Mouse (Mus musculus): ENCODE results near the gene Arhgef3.

The Arhgef3 gene

DNA sequence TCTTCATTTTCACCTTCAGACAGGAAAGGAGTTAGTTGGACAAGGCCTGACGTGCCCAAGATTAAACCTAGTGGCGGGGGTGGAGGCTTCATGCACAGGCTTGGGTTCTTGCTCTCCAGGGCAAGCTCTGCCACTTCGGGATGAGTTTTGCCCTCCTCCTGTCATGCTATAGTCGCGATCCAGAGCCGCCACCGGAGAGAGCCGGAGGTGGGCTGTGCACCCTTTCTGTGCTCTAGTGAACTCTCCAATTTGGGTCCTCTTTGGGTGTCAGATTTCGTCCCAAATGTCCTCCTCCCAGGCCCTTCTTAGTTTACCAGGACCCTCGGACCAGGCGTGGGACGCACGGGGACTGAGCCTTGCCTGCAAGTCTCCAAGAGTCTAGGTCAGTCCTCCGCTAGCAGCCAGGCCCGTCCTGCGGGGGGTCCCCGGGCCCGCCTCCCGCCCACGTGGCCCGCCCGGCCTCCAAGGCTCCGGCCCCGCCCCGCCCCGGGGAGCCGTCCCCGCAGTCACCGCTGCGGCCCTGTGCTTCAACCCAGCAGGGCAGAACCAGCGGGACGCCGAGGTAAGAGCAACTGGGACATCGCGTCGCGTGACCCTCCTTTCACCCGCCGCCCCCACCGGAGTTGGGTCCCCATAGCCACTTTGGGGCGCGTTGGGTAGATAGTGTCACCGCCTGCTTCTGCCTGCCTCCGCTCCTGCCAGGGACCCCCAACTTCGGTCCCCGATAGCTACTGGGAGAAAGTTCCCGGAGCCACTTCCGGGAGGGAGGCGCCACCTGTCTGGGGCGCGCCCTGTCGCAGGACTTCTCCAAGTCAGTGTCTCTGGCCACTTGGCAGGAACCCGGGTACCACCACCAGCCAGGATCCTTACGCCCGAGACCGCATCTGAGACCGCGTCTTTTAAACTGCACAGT, at the start of gene Arhgef3:
TSS of gene Arhgef3 (plus strand) at position 538 of the 913 bp plus-strand sequence.
- peak; percentile 60 for DNase-seq (ENCODE audit: low spot score)

DNA sequence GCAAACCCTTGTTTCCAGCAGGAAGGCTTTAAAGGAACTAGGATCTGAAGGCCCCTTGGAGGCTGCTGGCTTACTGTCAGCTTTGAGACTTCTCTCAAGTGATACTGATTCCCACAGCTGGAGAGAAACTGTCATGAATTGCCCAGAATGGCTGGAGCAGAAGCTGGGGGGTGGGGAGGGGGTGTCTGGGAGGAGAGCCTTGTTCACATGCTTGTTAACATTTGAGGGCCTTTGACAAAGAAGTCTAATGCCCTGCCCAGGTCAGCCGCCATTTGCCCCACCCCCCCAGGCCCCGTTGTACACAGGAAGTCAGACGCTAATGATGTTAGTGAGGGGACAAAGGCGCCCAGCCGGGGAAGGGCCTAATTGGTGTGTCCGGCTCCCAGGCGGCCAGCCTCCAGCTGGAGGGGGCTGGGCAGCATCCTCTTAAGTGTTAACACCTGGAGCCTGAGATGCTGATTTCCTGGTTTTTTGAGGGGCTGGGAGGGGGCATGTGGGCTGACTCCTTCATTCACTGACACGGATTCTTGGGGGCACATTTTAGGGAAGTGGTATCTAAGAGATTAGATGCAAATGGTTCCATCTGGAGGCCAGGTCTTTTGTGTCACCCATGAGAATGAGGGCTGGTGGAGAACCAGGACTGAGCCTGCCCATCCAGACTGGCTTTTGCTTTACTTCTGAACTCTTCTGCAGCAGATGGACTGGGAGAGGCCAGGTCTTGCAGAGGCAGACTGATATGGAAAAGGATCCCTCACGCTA, 48.3 kb upstream of the Arhgef3 start:
- peak; percentile 66 for DNase-seq (ENCODE audit: low spot score)

DNA sequence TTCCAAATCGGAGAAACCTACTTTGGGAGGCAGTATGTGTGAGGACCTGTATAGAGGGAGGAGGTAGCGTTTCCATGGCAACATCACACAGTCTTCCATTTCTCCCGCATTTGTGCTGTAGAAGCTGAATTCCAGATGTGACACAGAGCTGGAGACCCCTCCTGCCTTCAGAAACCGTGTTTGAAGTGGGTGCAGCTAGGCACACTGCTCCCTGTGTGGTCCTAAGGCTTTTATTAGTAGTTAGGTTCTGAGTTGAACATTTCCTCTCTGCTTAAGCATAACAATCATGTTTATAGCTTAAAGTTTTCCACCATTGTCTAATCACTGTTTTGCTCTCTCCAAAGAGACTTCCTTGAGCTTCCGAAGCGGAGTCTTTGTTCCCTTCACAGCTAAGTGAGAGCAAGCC, 46.8 kb upstream of the Arhgef3 start:
- DNase-seq (ENCODE audit: low spot score): no peak

DNA sequence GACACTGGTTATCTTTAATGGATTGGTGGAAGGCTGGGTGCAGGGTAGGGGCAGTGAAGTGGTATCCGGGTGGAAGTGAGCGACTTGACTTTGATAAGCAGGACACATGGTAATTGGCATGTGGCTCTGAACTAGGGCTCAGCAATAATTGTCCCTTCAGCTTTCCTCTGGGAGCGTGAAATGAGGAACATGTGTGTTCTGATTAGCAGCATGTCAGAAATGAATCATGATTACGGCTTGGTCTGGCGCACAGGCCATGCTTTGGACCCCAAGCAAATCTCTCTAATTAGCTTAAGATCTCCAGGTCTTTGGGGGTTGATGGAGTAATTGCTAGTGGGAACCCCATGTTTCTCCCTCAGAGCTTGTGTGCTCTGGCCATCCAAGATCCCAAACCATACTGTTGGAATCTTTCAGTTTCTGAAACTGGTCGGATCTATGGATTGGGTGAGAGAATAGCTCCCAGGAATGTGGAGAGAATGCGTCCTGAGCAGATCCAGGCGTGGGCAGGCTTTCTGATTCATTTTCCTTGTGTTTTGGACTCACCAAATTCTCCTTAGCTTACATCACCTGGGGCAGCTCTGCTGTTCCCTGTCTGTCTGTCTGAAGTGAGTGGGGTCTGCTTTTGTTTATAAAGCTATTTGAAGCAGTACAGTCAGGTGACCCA, 45.1 kb upstream of the Arhgef3 start:
- DNase-seq (ENCODE audit: low spot score): peak; percentile 70

DNA sequence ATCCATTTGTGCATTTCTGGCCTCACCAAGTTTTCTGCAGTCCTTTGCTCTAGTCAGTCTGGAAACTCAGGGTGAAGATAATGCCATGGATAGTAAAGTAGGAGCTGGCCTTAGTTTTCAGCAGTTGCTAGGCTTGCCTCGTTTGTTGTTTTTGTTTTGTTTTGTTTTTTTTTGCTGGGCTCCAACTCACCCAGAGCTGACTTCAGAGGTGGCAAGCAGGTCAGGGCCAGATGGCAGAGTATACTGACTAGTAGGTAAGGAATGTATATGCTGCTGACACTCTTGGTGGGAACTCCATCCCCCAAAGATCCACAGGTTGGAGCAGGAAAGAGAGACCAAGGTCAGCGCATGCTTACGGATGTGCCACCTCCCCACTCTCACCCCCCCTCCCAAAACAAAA, 44.6 kb upstream of the Arhgef3 start:
- peak; percentile 55 for DNase-seq (ENCODE audit: low spot score)

DNA sequence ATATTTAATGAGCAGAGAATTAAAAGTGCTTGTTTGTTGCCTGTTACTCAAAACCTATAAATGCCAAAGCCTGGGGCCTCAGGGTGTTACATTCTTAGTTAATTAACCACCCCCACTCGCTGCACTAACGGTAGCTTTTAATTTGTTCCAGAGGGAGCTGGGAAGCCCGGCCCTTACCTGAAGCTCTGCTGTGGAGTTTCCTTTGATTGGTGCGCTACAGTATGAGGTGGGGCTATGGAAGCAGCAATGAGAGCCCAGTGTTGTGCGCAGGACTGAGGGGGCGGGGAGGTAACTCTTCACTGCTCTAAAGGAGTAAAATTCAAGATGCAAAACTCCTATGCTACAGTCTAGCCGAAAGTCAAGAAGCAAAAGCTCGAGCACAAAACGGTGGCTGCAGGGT, 43.9 kb upstream of the Arhgef3 start:
- no peak for DNase-seq (ENCODE audit: low spot score)

DNA sequence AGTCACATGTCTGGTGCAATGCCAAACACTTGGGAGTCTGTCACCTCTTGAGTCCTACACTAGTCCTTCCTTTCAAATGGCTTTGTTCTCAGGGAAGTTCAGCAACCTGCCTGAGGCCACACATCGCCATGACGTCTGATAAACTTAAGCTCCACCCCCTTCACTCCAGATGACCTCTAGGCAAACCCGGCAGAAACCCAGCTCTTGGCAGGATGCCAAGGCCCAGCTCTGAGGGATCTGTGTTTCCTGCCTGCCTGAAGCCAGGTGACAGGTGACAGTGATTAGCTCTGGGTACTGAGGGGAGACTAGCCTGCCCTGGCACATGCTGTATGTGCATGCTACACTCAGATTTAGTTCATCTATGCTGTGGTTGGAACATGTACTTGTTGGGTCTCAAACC, 42.7 kb upstream of the Arhgef3 start:
- no peak for DNase-seq (ENCODE audit: low spot score)

DNA sequence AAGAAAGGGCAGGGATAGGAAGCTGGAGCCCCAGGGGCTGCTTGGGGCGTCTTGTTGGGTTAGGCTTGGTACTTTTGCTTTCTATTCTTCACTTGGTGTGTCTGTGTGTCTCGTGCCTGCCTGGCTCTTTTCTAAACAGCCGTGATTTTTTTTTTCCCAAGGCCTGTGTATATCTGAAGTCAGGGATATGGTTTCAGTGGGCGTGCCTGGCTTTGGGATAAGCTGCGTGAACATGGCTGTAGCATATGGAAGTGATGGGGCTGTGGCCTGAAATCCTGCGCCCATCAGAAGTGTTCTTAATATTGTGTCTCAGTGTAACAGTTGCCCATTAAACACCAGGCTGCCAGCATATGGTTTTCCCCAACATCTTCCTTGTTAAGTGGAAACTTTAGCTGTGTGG, 39.6 kb upstream of the Arhgef3 start:
- DNase-seq (ENCODE audit: low spot score): no peak

DNA sequence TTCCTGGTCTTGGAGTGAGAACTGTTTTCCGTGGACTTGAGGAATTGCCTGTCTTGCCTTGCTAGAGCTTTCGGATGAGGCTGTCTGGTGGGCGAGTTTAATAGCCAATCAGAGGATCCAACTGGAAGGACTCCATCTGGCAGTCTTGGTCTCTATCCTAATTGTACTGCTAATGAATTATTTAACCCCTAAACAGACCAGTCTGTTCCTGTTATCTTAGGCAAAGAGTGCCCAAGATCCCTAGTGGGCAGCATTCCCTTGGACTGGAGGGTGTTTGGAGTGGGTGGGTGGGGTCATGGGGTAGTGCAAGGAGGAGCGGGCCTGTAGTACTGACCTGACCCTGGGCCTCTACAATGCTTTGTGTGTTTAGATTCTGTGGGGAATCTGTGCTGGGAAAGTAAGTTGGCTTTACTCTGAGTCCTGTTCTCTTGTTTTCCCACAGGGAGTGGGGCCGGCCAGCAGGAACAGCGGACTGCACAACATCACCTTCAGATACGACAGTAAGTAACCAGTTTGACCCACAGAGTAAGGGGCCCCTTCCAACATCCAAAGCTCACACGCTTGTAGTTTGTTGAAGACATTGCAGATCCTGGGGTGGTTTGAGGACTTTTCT, 38.7 kb upstream of the Arhgef3 start:
- DNase-seq (ENCODE audit: low spot score): no peak

DNA sequence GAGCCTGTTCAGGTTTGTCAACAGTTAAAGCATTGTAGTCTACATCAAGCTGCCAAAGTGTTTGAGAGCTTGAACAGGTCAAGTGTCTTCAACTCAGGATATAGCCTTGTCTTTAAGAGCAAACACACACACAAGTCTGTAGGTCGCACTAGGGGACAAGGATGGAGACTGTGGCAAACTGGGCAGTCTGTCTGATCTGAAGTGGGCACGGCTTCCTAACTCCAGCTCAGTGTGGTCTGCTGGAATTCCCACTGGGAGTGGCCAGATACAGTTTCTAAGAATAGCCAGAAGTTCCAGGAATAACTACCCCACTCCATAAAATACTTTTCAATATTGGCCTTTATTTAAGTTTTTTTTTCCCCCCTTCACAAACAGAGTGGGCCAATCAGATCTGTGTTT, 38.2 kb upstream of the Arhgef3 start:
- no peak for DNase-seq (ENCODE audit: low spot score)

DNA sequence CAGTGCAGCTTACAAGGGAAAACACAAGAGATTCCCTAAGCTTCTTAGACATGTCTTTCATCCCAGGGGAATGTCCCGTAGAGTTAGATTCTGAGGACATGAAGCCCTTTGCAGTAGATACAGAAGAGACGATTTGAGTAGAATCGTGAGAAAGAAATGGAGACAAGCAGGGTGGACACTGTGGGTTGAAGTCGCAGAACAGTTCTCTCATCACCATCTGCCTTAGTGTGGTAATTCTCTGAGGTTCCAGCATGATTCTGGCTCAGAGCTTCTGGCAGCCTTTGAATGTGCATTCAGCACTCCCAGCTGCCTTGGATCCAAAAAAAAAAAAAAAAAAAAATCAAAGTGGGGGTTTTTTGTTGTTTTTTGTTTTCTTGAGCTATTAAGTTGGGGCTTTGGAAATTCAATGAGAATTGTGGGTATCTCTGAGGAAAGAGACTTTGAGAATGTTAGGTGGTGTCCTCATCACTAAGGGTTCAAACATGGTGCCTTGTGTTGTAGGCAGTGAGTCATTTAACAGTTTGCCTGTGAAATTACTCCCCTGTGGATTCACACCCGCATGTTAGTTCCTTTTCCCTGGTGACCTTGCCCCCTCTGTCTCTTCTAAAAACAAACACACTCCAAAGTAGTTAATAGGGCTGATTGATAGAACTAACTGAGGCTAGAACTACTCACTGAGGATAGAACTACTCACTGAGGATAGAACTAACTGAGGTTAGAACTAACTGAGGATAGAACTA, 33.0 kb upstream of the Arhgef3 start:
- DNase-seq (ENCODE audit: low spot score): no peak

DNA sequence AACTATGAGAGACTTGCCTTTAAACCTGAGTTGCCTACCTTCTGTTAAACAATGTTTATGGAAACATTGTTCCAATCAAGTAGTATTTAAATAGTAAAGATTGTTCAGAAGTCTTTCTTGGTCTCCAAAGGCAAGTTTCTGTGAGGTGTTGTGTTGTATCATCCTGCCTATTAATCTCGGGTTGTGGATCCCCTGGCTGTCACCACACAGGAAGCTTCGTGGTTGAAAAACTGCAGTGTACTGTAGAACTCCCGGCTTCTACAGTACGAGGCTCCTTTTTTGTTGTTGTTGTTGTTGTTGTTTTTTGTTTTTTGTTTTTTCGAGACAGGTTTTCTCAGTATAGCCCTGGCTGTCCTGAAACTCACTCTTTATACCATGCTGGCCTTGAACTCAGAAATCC, 29.2 kb upstream of the Arhgef3 start:
- DNase-seq (ENCODE audit: low spot score): no peak

DNA sequence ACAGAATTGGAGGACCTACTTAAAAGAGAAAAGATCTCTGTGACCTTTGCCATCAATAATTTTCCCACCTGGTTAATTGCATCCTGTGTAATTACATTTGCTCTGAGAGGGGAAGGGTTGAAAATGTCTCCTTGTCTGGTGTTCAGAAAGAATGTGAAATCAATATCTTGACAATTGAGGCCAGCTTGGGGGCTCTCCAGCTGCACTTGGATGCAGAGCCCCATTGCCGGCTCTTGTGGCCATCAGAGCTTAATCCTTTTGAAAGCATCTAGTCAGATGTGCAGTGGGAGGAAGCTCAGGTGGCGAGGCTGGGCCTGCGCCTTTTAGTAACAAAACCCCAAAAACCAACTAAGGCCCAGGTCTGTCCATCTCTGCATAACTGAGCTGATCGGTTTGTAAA, 28.7 kb upstream of the Arhgef3 start:
- DNase-seq (ENCODE audit: low spot score): no peak

DNA sequence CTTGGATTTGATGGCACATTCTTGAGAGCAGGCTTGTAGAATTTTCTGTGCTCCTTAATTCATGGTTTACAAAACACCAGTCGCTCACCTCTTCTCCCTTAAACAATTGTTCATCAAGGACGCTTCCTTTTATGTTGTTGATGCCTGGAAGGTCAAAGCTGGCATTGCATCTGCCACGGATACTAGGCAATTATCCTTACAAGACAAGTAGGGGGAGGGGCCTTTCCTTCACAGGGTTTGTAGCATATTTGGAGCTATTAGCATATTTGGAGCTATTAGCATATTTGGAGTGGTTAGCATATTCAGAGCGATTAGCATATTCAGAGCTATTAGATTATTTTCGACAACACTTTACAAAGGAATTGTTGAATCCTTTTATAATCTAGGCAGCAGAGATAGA, 20.5 kb upstream of the Arhgef3 start:
- no peak for DNase-seq (ENCODE audit: low spot score)

DNA sequence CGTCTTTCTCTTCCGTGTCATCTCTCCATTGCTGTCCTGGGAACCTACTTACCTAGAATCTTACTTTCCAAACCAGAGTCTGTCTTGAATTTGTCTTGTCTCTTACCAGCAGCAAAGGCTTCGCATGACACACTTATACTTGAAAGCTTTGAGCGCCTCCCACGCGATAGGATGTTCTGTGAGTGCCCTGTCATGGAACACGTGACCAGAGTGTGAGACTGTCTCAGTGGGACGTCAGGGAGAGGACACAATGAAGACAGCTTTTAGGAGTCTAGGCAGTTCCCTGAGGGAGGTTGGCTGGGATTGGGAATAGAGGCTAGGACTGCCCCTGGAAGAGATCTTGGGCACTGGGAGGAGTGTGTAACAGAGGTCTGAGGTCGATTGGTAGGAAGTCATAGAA, 18.6 kb upstream of the Arhgef3 start:
- no peak for DNase-seq (ENCODE audit: low spot score)

DNA sequence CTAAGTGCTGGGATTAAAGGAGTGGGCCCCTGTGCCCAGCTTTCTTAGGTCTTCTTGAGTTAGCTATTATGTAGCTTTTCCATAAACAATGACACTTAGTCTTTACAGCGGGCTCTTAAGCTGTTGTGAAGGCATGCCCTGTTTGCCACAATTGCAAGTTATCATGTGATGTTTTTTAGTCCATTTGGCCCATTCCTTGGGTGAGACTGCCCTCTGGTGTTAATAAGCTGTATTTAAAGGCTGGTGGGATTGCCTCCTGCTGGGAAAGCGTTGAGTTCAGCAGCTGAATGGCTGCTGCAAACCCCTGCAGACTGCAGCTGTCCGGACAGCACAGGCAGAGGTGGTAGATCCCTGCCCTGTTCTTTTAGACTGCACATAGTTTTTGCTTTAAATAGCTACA, 17.9 kb upstream of the Arhgef3 start:
- DNase-seq (ENCODE audit: low spot score): peak; percentile 87

DNA sequence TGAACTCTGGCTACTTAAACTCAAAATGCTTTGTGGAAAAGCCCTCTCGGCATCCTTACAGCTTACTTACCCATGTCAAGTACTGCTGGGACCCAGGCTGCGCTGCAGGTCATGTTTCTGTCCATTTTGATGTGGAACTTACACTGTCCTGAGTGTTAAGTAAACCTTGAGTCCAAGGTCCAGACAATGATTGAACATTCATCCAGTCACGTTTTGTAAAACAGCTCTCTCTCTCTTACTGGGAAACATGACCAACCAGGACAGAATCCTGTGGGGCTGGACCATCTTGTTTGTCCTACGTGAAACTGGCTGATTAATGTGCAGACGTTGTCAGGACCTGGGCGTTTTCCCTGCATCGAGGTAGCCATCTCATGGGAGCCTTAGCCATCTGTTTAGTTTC, 13.0 kb upstream of the Arhgef3 start:
- peak; percentile 51 for DNase-seq (ENCODE audit: low spot score)

DNA sequence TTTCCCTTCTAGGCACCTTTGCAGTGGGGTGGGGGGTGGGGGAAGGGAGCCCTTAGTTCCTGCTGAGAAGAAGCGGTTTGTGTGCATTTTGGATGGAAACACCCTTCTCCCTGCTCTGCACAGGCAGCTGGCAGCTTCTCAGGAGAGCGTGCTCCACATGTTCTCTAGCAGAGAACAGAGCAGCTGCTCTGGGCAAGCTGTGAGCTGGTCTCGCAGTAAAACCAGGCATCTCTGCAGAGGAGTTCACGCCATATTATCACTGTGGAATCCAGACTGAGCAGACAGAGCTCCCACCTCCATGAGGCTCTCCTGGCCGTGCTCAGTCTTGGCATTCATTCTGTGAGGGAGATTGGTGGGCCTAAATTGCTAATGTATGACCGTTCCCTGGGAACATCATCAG, 12.0 kb upstream of the Arhgef3 start:
- no peak for DNase-seq (ENCODE audit: low spot score)

DNA sequence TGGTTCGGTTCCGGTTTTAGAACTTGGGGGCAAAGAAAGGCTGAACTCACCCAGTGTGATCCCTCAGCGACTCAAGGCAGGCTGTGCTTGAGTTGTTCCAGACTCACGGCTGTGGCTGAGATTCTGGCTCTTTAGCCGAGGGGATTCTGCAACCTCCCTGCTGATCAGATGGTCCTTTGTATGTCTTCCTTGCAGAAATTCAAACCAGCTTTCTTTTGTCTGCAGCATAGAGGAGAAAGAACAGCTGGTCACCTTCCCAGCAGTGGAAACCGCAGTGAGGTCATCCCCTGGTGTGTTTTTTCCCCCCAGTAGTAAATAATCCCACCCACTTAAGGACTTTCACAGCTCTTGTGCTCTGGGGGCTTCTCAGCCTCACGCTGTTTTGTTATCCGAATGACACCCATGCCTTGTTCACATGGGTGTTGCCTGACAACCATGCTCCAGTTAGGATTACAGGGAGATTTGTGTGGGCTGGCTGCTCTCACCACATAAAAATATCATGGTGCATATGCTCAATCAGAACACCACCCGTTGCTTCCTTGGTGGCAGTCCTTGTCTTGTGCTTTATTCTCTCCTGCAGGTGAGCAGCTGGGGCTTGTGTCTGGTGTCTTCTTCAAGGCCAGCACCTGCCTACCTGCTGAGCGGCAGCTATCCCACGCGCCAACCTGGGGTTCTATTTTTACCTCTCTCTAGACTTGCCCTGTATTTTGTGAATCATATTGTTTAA, 8.8 kb upstream of the Arhgef3 start:
- DNase-seq (ENCODE audit: low spot score): no peak

DNA sequence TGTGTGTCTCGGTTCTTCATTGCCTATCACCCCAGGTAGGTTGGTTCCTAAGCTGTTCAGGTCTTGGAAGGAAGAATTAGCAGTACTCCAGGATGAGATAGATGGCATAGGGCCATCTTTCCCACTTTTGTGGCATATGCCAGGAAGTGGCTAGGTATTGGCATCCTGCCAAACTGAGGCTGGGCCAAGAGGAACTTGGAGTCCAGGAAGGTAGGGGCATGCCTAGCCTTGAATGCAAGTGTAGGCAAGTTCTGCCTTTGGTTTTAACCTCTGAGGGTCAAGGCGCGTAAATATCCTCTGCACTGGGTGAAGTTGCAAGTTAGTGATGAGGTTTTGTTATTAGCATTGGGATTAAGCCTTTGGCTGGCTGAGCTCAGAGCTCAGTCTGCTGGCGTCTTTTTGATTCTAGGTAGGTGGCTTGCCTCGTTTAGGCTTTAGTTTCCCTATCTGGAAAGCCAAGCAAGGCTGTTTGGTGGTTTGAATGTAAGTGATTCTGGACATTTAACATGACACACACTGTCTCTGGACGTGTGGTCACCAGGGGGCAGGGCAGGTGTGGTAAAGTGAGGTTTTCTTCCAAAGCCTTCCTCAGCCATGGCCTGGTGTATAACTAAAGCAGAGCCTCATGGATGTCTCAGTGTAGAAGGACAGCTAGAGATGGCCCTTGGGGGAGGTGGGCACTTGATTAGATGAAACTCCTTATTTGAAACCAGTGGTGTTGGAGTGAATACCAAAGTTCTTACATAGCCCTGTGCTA, 5.8 kb upstream of the Arhgef3 start:
- peak; percentile 47 for DNase-seq (ENCODE audit: low spot score)
